Mouse (Mus musculus) c-Kit-positive CD71-negative TER-119-negative erythroid progenitor cells, embryonic 14.5 days (primary cell): ENCODE measurements around the gene Plbd1.

Experiments used
- DNase-seq: peaks from one replicate; pipeline ENCODE4 v3.0.0-alpha.2; 2013; ENCODE audit warnings: low read depth

Plbd1 gene

DNA sequence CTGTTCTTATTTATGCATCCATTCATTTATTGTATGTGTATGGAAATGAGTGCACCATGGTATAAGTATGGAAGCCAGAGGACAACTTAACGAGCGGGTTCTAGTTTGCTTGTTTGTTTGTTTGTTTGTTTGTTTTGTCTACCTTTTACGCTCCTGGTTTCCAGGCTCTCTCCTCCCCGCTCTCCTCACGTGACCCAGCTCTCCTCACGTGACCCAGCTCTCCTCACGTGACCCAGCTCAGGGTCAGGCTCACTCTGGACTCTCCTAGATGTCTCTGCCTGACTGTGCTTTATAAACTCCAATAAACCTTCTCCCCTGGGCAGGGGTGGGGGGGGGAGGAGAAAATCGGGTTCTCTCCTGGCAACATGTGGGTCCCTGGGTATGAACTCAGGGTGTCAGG, 11.1 kb downstream of the Plbd1 start:
- DNase-seq: no peak

DNA sequence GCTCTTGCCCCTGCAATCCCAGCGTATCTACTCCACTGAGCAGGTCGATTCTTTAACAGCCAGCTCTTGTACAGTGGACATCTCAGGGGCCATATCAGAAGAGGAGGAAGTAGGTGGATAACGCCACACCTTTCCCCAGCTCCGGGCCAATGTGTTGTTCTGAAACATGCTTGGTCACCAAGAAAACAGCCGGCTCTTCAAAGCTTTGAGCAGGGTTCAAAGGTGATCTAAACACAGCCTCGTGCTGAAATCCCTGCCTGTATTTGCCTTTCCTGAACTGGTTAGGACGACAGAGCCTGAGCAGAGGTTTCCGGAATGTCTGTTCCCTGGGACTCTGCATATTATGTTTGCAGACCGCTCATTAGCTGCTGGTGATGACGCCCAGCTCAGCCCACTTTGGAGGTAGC, 14.3 kb downstream of the Plbd1 start:
- DNase-seq: no peak

DNA sequence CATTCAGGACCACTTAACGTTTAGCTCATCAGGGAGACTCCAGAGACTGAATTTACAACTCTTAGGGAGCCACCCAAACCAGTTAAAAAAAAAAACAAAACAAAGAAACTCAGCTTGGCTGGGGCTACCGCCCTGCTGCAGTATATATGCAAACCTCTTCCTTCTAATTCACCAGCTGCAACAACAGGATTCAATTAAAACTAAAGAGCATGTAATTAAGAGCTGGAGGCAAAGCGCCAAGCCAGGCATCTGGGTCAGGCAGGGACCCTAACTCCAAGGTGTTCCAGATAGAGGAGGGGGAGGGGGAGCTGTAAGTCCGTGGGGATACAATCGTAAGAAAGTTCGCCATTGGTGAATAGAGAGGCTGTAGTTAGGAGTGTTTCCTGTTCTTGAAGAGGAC, 15.5 kb downstream of the Plbd1 start:
- no peak for DNase-seq

DNA sequence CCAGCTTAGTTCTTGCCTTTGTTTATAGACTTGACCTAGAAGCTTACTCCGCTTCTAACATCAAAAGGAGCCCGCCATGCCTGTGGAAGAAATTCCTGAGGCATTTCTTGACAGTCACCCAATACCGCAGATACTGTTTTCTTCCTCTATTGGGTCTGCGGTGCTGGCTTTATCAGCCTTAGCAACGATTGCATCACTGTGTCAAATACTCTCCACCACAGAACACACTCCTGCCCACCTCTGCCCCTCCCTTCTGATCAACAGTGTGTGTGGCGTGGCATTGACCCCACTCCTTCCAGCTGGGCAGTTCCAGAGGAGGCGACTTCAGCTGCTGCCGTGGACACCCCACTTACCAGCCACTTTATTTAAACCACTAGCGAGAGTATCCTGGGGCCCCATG, 16.0 kb downstream of the Plbd1 start:
- DNase-seq: no peak

DNA sequence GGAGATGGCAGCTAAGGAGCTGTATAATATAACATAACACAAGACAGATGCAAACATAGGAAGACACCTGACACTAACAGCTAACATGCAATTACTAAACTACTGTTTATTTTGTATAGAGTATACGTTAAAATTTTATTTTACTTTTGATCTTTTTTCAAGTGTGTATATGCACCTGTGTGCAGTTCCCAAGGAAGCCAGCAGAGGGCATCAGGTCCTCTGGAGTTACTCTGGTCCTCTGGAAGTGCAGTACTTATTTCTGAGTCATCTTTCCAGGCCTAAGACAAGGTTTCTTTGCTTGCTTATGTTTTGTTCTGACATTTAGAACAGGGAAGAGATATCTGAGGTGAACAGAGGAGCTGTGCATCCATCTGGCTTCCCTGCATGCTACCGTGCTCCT, 17.6 kb downstream of the Plbd1 start:
- DNase-seq: no peak

DNA sequence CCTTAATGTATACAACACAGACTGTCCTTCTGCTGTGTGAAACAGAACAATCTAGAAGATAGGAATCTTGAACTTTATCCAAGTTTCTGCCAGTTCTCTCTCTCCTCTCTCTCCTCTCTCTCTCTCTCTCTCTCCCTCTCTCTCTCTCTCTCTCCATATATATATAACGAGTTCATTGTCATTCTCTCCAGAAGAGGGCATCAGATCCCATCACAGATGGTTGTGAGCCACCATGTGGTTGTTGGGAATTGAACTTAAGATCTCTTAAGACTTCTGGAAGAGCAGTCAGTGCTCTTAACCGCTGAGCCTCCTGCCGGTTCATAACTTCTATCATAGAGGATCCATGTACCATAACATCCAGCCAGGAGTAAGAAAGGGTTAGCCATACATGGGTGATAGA, 26.7 kb downstream of the Plbd1 start:
- no peak for DNase-seq

DNA sequence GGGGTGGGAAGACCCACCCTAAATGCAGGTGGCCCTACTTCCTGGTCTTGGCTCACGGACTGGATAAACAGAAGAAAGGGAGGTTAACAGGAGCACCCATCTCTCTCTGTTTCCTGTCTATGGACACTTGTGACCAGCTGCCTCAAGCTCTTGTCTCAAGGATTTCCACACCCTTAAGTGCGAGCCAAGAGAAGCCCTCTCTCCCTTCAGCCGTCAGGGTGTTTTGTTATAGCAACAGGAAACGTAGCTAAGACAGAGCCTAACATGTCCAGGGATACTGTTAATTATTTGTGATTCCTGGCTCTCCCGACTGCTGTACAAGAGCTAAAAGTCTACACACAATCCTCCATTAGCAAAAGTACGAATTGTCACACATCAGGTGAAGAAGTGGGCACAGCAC, 28.0 kb downstream of the Plbd1 start:
- DNase-seq: no peak

DNA sequence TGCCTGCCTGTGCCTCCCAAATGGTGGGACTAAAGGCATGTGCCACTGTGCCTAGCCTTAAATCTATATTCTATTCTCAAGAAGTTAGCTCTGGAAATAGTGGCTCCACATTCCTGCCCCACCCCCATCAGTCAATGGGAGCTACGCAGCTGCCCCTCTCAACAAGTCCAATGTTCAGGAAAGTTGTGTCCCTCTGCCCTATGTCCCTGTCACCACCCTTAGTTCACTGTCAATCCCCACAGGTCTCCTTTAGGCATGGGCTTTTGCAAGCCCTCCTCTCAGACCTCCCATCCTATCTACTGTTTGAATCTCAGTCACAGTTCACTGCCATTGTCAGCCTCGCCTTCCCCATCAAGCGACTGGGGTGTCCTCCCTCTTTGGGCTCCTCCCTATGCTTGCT, 28.6 kb downstream of the Plbd1 start:
- no peak for DNase-seq

DNA sequence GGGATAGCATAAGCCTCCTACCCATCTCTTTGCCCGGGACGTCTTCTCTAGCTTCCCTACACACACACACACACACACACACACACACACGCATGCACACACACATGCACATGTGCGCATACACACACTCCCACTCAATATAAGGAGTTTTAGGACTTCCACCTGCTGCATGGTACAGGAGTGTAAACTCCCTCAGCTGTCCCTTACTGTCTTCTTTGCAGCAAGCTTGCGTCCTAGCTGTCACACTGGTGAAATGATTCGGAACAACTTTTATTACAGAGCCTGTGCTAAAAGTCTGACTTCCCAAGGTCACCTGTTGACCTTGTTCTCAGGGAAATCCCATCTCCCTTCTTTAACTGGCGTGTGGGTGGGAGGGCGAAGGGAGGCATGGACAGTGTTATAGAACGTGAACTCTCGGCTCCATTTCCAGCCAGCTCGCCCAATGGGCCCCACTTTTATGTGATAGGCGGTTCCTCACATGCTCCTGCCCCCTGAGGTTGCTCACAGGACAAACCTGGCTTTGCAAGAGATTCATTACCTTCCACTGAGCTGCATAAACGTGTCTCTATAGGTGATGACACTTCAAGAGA, 29.7 kb downstream of the Plbd1 start:
- no peak for DNase-seq

DNA sequence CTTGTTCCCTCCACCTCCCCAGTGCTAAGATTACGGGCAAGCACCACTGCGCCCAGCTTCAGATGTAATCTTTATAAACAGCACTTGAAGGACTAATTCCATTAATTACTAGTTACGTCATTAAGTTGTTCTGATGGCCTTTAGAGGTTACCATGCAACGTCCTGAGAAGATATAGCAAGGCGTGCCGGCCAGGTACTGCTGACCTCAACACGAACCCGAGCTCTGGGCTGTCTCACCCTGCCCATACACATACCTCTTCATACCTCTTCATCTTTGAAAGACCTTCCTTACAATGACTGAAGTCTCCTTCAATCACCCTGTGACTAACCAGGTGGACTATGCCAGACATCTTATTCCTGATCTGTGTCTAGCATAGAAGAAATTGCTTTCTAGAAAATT, 30.2 kb downstream of the Plbd1 start:
- DNase-seq: no peak

DNA sequence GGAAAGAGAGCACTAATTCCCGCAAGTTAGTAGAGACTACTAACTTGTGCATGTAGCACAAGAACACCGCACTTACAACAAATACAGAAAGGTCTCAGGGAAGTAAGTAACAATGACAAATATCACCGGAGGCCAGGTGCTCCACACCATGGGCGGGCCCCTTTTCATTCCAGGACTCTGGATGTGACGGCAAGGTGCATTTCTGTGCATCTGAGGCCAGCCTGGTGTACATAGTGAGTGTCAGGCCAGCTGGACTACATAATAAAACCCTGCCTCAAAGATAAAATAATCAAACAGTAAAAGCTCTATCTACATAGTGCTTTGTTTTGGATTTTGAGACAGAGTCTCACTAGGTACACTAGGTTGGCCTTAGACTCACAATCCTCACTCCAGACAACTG, 32.1 kb downstream of the Plbd1 start:
- DNase-seq: no peak

DNA sequence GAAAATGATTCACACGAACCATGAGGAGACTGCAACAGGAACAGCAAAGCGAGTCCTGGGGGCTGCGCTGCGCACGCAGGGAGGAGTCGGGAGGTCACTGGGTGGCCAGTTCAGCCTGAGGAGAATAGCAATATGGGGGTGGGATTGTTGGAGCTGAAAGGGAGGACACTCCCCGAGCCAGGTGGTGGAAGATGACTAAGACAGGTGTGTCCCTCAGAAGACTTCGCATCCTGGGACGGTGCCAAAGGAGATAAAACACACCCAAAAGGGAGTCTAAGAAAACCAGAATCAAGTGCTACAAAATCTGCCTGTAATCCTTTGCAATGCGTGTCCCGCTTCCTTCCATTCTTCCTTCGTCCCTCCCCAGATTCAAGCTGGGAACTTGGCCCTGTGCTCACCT, 36.3 kb downstream of the Plbd1 start:
- no peak for DNase-seq

DNA sequence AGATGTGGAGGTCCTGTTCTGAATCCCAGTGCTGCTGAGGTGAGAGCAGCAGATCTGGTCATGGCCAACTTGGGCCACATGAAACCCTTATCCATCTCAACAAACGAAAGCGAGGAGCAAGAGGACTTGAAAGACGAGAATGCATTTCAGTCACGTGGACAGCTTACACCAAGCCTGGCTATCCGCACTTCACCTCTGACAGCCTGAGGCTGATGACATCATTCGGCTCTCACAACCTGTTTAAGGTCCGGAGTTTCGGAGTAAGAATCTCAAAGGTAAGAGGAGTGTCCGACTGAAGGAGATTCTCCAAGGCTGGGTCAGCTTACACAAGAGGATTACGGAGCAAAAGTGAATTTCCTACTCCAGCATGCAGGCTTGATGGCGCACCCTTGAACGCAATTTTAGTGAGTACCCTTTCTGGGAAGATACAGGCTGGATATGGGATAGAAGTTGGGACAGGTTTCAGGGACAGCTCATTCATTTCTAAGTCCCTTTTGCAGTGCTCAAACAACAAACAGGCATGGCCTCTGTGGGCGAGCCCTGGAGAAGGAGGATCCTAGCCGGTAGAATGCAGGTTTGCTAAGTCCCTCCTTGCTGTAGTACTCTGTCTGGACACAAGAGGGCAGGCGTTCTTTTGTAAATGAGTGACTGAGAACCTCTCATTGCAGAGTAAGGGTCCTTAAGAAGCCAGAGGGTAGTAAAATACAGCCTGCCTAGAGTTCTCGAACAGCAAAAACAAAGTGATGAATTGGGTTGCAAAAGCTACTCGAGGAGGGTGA, 41.2 kb downstream of the Plbd1 start:
- peak; percentile 78 for DNase-seq

DNA sequence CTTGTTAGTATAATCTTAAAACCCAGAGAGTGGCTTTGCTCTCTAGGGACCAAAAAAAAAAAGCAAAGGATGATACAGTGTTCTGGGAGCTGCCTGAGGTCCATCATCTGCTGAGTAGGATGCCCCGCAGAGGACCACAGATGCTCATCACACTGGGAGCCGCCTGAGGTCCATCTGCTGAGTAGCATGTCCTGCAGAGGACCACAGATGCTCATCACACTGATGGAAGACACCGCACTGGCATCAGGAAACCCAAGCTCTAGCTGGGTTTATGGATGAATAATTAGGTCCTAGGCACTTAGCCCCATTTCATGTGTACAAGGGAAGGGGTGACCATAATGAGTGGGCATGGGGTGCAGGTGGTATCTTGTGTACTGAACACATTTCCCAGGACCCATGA, 47.6 kb downstream of the Plbd1 start:
- no peak for DNase-seq

DNA sequence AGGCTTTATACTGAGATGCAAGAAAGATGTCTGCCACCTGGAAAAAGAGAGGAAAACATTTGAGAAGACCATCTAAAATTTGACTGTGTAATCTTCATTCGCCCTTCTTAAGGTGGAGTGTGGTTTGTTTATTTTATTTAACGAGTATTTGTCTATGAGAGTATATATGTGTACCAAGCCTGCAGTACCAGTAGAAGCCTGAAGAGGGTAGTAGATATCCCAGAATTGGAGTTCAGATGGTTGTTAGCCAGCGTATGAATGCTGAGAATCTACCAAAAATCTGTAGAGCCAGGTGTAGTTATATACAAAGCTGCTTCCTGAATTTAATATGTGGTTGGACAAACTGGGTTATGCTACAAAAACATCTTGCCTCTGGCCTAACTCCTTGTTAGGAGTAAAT, 49.4 kb downstream of the Plbd1 start:
- peak; percentile 14 for DNase-seq

DNA sequence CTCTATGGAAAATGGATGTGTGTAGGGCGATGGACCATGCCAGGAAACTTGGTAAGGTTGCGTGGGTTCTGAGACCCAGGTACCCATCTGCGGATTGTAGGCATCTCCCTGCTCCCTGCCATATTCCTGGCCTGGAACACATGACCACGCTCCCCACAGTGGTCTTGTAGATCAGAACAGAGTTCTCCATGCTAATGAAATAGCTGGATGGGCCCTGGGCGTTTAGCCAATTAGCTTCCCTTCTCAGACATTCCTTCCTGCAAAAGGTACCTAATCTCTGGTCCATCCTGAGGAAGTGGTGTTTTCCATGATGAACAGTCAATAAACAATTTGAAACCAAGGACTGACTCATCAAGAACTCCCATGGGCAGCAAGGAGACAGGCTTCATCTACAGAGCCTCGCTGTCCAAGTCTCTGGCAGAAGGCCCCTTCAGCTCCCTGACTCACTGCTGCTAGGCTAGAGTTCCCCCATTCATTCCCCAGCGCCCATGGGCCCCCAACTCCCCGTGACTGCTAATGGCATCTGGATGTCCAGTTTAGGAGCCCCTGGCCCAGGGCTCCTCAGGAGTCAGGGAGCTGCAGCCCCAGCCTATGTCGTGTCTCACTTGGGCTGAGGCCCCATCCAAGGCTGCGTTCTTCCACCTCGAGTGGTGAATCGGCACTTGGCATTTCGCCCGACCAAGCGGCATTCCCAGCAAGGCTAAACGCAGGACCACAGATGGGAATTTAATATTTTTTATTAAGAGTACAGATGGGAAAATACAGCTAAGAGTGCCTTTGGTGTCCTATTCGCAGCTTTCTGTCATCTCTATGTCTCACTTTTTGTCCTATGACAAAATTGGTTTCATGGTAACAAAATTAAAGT, 50.1 kb downstream of the Plbd1 start:
- DNase-seq: no peak

DNA sequence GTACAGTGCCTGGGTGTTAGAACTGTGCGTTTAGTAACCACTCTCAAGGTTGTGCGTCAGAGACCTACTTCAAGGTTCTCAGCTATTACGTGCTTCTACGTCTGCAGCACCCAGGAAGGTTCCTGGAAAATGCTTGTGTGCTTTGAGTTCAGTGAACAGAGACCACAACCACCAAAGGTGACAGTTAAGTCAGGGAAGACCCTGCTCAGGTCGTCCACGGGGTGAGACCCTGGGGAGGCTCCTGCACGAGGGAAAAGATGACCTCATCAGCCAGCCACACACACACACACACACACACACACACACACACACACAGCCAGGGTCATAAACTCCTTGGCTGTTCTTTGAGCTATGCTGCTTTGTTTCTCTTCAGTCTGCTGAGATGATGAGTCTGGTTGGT, 59.1 kb downstream of the Plbd1 start:
- no peak for DNase-seq

DNA sequence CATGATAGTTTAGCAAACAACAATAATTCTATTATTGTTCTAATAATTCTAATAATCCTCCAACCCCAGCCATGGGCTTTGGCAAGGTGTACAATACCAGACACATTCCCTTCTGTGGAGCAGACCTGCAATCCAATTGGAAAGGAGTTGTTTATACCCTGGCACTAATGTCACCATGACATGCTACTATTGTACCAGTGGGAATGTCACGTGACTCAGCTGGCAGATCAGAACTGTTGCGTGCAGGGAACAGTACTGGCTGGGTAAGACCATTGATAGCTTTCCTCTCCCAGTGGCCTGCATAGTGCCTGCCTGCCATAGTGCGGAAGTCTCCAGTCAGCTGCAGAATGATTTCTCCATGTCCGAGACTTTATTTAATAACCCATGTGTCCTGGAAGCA, 67.2 kb downstream of the Plbd1 start:
- DNase-seq: no peak

DNA sequence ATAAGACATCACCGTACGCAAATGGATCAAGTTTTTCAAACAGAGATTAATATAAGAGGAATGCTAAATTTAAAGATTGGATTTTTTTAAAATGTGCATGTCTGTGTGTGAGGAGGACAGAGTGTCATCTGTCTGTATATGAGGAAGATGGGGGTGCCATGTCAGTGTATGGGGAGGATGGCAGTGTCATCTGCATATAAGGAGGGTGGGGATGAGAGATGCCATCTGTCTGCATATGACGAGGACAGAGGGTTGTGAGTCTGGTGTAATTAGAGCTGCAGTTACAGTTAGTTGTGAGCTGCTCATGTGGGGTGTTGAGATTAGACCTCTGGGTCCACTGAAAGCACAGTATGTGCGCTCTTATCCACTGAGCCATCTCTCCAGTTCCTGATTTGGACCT, 71.0 kb downstream of the Plbd1 start:
- DNase-seq: no peak

DNA sequence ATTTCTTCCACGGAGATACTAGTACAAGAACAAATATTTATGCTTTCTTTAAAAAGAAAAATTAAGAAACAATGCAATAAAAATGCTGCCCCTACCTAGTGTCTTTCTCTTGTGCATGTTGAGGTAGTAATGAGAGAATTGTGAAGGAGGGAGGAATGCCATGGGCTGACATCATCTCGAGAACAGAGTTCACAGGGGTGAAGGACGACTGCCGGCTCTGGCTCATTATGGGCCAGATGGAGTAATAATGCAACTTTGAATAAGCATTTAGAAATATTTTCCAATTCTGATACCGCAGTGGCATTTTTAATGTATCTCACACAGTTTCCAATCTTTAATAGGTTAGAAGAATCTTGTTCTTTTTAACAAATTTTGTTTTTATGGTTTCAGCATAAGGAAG, 95.7 kb downstream of the Plbd1 start:
- DNase-seq: no peak
